Mouse (Mus musculus): ENCODE results near the gene Tmem170. TPM values are rescaled to one million over a fixed set of nuclear protein-coding genes. Genes with fewer than 3 reads are reported as not detected.

Gene Tmem170
- polyA plus RNA-seq, 1 experiment from 2014 or later, result 3.9 TPM

Other genes with a start within 250 kb of the Tmem170 start
- 0.93 and 1.5 TPM in 2 replicates for gene Ldhd, start 246.4 kb downstream of the Tmem170 start, polyA plus RNA-seq (2015; fragmentation: Nextera tagmentation; extraction: Ambion mirVana)
- gene Zfp1, start 233.3 kb downstream of the Tmem170 start, polyA plus RNA-seq (2015; fragmentation: Nextera tagmentation; extraction: Ambion mirVana), result 26.9 TPM in 2 replicates
- gene Ctrb1, start 185.7 kb downstream of the Tmem170 start, polyA plus RNA-seq (2015; fragmentation: Nextera tagmentation; extraction: Ambion mirVana), result 25.6 TPM in 1 of 2 replicates, not detected in the other
- 41.5 and 42.8 TPM in 2 replicates for gene Bcar1, start 132.9 kb downstream of the Tmem170 start, polyA plus RNA-seq (2015; fragmentation: Nextera tagmentation; extraction: Ambion mirVana)
- 194 and 201 TPM in 2 replicates for gene Cfdp1, start 22.5 kb downstream of the Tmem170 start, polyA plus RNA-seq (2015; fragmentation: Nextera tagmentation; extraction: Ambion mirVana)
- 3.4 and 3.5 TPM in 2 replicates for gene Chst5, start 33.7 kb upstream of the Tmem170 start, polyA plus RNA-seq (2015; fragmentation: Nextera tagmentation; extraction: Ambion mirVana)
- gene Tmem231, start 57.1 kb upstream of the Tmem170 start, polyA plus RNA-seq (2015; fragmentation: Nextera tagmentation; extraction: Ambion mirVana), result 15.9 and 17.3 TPM in 2 replicates
- gene Gabarapl2, start 64.0 kb upstream of the Tmem170 start, polyA plus RNA-seq (2015; fragmentation: Nextera tagmentation; extraction: Ambion mirVana), result 403 and 479 TPM in 2 replicates
- 8.5 and 9.4 TPM in 2 replicates for gene Adat1, start 115.6 kb upstream of the Tmem170 start, polyA plus RNA-seq (2015; fragmentation: Nextera tagmentation; extraction: Ambion mirVana)
- gene Kars, start 134.6 kb upstream of the Tmem170 start, polyA plus RNA-seq (2015; fragmentation: Nextera tagmentation; extraction: Ambion mirVana), result 166 and 186 TPM in 2 replicates
- 61.3 and 64.9 TPM in 2 replicates for gene Terf2ip, start 134.6 kb upstream of the Tmem170 start, polyA plus RNA-seq (2015; fragmentation: Nextera tagmentation; extraction: Ambion mirVana)
- gene Gm6793, start 138.3 kb upstream of the Tmem170 start, polyA plus RNA-seq (2015; fragmentation: Nextera tagmentation; extraction: Ambion mirVana), result 0.45 and 0.52 TPM in 2 replicates

Data from neural tube, embryonic 15.5 days (tissue).